Mouse (Mus musculus): ENCODE results near the gene Arhgef11.

DNA sequence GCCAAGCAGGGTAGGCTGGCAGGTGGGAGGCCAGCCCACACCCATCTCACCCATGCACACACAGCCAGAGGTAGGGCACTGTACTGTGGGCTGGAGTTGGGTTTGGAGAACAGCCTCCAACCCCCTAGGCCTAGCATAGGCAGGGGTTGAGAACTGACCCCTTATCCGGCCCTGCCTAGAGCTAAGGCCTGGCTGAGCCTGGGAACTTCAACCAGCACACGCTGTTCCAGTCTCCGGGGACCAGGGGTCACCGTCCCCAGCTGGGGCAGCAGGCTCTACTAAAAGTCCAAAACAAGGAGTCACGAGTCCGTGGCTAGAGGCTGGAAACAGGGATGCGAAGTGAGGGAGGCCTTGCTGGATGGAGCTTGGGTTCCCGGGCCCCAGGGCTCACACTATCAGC, 150.4 kb downstream of the Arhgef11 start:
- TF ChIP-seq CTCF (IDR thresholded peaks at IDR 0.05; ENCODE audit: low read depth) (no peak), EP300 (optimal IDR thresholded peaks at IDR 0.05) (no peak)

Data from stomach, postnatal 0 days (tissue).